Mouse (Mus musculus): ENCODE measurements around the gene Magi3. TPM values are rescaled to one million over a fixed set of nuclear protein-coding genes. Genes with fewer than 3 reads are reported as not detected.

The Magi3 gene
- polyA plus RNA-seq, 1 experiment from 2014 or later, result 51.2 TPM

DNA sequence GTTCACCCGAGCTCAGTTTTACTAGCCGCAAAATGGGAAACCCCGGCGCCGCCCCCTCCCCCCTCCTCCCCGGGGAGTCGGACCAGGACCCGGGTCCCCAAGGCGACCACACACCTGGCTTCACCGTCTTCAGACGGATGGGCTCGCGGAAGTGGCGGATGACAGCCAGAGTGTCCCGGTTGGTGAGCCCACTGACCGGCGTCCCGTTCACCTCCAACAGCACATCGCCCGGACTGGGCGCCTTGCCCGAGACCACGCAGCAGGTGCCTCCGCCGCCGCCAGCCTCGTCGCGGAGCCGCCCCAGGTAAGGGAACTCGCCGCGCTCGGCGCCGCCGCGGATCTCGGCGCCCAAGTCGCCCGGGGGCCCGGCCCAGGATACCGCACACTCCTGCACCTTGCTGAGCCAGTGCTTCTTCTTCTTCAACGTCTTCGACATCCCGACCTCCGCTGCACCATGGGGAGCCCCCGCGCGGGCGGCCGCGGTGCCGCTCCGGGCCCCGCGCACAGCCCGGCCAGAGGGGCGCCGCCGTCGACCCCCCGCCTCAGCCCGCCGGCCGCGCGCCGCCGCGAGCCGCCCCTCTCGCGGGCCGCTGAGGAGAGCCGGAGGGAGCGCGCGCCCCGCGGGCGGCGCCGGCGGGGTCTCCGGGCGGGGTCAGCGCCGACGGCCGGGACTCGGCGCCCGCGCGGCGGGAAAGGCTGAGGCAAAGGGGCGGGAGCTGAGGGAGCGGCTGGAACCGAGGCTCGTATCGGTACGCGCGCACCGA lies 461 bp downstream of the Magi3 start:
- ATAC-seq (peak; percentile 2), DNase-seq (ENCODE audit: low read depth, low spot score) (no peak)
- in situ Hi-C loops (cut with MboI; ENCODE audit: low pct_unique_long_range_greater_than_20kb), result loop anchor here (5.0 kb wide), 2 partner anchors 78 to 223 kb away; no protein-coding TSS in a partner anchor
- POLR2A ChIA-PET, result interaction anchor here (0.5 to 1.4 kb wide), 8 partner anchors 77 to 841 kb away, joined by 3 to 6 read pairs (median 4); no protein-coding TSS in a partner anchor
- TF ChIP-seq CTCF (IDR thresholded peaks at IDR 0.05), result no peak
- CTCF ChIA-PET, result interaction anchor here (1.0 to 1.8 kb wide), 8 partner anchors 9 to 223 kb away, joined by 3 to 8 read pairs (median 4); no protein-coding TSS in a partner anchor
- no peaks in the 10 kb centered on the region for H3K27me3 ChIP-seq

DNA sequence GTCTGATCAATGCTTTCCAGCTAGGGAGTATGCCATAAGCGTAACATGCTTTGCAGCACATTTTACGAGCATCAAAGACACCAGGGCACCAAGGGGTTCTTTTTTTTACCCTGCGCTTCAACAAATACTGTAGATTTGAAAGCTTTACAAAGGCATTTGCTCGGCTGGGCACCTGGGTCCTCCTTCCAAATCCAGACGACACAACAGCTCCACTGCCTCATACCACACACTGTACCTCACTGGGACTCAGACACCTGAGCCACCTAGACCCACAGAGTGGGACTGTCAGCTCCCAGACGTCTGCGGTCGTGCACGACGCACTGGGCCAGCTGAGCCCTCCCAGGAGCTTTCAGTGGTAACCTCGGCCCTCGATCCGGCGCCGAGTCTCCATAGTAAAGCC lies 1.2 kb downstream of the Magi3 start:
- no peaks in the 10 kb centered on the region for H3K27me3 ChIP-seq
- no peak for DNase-seq (ENCODE audit: low read depth, low spot score)
- in situ Hi-C loops (cut with MboI; ENCODE audit: low pct_unique_long_range_greater_than_20kb), result loop anchor here (5.0 kb wide), 1 partner anchor 223 kb away; no protein-coding TSS in a partner anchor
- CTCF ChIA-PET, result interaction anchor here (0.7 to 1.2 kb wide), 4 partner anchors 15 to 221 kb away, joined by 3 to 4 read pairs (median 4); no protein-coding TSS in a partner anchor
- no peak for ATAC-seq
- POLR2A ChIA-PET, result interaction anchor here (0.6 to 1.1 kb wide), 4 partner anchors 14 to 221 kb away, joined by 3 to 4 read pairs (median 3); no protein-coding TSS in a partner anchor
- TF ChIP-seq CTCF (IDR thresholded peaks at IDR 0.05), result no peak

DNA sequence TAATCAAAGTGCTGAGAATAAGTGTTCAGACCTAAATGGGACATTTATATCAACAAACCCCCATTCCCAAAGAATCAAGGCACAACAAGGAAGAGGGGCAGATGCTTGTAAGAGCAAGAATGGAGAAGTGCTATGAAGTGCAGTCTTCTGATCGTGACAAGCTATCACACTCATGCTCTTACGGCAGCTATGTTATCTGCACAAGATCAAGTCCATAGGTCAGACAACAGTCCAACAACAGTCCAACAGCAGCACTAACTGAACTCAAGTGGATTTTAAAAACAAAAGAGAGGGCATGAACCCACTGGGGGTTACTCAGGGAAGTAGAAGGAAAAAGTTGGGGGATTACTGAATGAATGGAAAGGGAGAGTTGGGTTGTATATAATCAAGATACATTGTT lies 30.4 kb downstream of the Magi3 start:
- ChIA-PET POLR2A (interaction anchor here (0.6 kb wide), 1 partner anchor 356 kb away, joined by 3 read pairs; no protein-coding TSS in a partner anchor), CTCF (interaction anchor here (1.7 kb wide), 1 partner anchor 11 kb away, joined by 6 read pairs; no protein-coding TSS in a partner anchor)
- DNase-seq (ENCODE audit: low read depth, low spot score), result no peak
- TF ChIP-seq CTCF (IDR thresholded peaks at IDR 0.05), result no peak
- no peaks in the 10 kb centered on the region for H3K27me3 ChIP-seq
- ATAC-seq, result no peak
- in situ Hi-C loops (cut with MboI; ENCODE audit: low pct_unique_long_range_greater_than_20kb), result no loop called here

DNA sequence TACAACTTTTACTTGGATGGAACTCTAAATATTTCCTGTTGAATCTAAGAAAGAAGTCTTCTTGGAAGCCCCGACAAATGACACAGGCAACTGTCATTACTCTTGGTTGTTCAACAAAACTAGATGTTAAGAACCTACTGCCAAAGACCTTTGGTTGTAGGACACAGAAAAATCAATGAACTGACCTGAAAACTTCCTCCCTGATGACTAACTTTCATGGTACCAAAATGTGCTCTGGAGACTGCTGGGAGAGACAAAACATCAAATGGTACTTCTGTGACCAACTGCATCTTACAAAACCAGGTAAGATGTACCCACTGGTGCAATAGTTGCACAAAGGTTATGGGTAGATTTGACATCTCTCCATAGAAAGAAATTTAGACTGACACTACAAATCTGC lies 30.9 kb downstream of the Magi3 start:
- POLR2A ChIA-PET, result no interaction called here
- H3K27me3 ChIP-seq, result no peaks in the 10 kb centered on the region
- no peak for ATAC-seq
- in situ Hi-C loops (cut with MboI; ENCODE audit: low pct_unique_long_range_greater_than_20kb), result no loop called here
- CTCF ChIA-PET, result no interaction called here
- TF ChIP-seq CTCF (IDR thresholded peaks at IDR 0.05), result no peak
- DNase-seq (ENCODE audit: low read depth, low spot score), result no peak

DNA sequence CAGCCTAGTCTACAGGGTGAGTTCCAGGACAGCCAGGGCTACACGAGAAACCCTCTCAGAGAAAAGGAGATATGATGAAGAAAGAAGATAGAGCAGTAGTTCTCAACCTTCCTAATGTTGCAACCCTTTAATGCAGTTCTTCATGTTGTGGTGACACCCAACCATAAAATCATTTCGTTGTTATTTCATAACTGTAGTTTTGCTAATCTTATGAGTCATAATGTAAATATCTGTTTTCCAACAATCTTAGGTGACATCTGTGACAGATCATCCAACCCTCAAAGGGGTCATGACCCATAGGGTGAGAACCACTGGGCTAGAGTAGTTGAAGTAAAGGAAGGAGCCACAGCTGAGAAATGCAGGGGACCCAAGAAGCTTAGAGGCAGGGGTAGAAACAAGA lies 35.9 kb downstream of the Magi3 start:
- no peaks in the 10 kb centered on the region for H3K27me3 ChIP-seq
- ATAC-seq, result no peak
- DNase-seq (ENCODE audit: low read depth, low spot score), result no peak
- in situ Hi-C loops (cut with MboI; ENCODE audit: low pct_unique_long_range_greater_than_20kb), result no loop called here
- POLR2A ChIA-PET, result no interaction called here
- CTCF ChIA-PET, result no interaction called here
- no peak for TF ChIP-seq CTCF (IDR thresholded peaks at IDR 0.05)

DNA sequence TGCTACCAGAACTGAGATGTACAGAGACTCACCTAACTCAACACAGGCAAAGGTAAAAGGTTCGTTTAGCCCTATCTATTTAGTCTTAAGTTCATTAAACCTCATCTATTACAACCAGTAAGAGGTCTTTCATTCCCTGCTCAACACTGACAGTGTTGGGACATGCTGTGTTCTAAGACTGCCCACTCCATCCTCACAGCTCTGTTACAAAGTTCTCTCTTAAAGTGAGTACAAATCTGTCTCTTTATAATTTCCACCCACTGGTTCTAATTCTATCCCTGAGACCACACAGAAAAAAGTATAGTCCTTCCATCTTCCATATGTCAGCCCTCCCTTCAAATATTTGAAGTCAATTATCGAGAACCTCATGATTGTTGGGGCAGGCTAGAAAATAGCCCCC lies 36.5 kb downstream of the Magi3 start:
- ChIA-PET POLR2A (no interaction called here), CTCF (no interaction called here)
- ATAC-seq, result no peak
- in situ Hi-C loops (cut with MboI; ENCODE audit: low pct_unique_long_range_greater_than_20kb), result no loop called here
- H3K27me3 ChIP-seq, result no peaks in the 10 kb centered on the region
- TF ChIP-seq CTCF (IDR thresholded peaks at IDR 0.05), result no peak
- no peak for DNase-seq (ENCODE audit: low read depth, low spot score)

DNA sequence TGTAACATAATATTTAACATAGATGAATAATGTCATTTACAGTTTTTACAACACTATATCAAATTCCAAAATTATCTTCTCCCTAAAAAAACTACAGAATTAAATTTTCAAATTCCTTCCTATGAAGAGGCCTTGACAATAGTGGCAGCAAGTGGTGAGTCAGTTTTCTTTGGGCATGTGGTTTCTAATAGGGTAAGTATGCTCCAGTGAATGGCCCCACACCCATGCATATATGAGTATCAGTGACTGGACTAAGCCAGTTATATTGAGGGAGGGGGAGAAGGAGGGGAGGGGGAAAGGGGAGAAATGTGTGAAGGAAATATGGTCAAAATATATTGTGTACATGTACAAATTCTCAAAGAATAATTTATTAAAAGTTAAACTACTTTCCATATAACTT lies 37.5 kb downstream of the Magi3 start:
- ATAC-seq (no peak), DNase-seq (ENCODE audit: low read depth, low spot score) (no peak)
- in situ Hi-C loops (cut with MboI; ENCODE audit: low pct_unique_long_range_greater_than_20kb), result no loop called here
- ChIA-PET POLR2A (no interaction called here), CTCF (no interaction called here)
- TF ChIP-seq CTCF (IDR thresholded peaks at IDR 0.05), result no peak
- no peaks in the 10 kb centered on the region for H3K27me3 ChIP-seq

DNA sequence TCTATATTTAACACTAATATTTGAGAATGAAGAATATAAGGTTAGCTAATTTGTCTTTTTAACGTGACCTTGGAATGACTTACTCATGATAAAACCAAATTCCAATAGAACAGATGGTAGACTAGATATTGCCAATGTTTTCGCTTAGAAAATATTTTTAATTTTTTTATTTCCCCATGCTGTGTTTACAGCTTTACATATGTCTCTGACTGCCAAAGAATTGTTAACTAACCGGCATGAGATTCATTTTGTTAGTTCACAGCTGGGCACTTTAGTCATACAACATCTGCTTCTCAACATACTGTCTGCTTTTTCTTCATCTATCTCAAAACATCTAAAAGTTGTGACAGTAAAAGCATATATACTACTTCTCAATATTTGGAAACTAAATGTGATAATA lies 58.8 kb downstream of the Magi3 start:
- ATAC-seq (no peak), DNase-seq (ENCODE audit: low read depth, low spot score) (no peak)
- H3K27me3 ChIP-seq, result no peaks in the 10 kb centered on the region
- ChIA-PET POLR2A (no interaction called here), CTCF (interaction anchor here (0.6 kb wide), 1 partner anchor 21 kb away, joined by 3 read pairs; no protein-coding TSS in a partner anchor)
- TF ChIP-seq CTCF (IDR thresholded peaks at IDR 0.05), result no peak
- in situ Hi-C loops (cut with MboI; ENCODE audit: low pct_unique_long_range_greater_than_20kb), result no loop called here

DNA sequence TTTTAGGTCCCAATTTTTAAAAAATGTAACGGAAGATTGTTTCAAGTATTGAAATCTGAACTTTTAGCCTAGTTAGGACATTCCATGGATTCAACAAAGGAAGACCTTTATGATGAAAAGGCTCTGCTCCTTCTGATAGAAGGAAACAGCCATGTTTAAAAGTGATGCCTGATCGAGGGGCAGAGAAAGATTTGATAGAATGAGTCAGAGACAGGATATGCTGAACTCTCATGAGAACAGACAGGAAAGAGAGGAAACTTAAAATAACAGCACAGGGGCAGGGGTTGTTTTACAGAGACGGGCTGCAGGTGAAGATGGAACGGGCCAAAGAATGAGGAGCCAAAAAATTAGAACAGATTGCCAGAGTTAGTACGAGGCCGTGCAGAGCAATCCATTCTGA lies 59.6 kb downstream of the Magi3 start:
- TF ChIP-seq CTCF (IDR thresholded peaks at IDR 0.05), result no peak
- no peak for ATAC-seq
- no peaks in the 10 kb centered on the region for H3K27me3 ChIP-seq
- CTCF ChIA-PET, result interaction anchor here (1.0 kb wide), 1 partner anchor 18 kb away, joined by 3 read pairs; no protein-coding TSS in a partner anchor
- POLR2A ChIA-PET, result no interaction called here
- DNase-seq (ENCODE audit: low read depth, low spot score), result no peak
- in situ Hi-C loops (cut with MboI; ENCODE audit: low pct_unique_long_range_greater_than_20kb), result no loop called here

DNA sequence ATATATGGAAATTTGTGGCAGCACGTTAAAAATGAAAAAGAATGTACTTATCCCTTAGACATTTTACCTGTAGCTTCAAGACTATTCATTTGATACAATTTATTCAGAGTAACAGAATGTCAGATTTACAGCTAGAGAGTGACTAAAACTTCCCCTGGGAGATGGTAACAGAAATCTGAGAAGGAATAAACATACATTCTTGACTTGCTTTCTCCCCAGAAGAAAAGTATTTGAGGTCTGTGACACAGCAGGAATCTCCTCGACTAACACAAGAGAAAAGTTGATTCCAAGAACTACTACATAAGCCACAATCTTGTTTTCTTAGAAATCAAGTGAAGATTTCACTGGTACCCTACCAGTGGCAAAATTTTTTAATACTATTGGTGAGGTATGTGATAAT lies 70.0 kb downstream of the Magi3 start:
- POLR2A ChIA-PET, result no interaction called here
- no peak for TF ChIP-seq CTCF (IDR thresholded peaks at IDR 0.05)
- in situ Hi-C loops (cut with MboI; ENCODE audit: low pct_unique_long_range_greater_than_20kb), result no loop called here
- ATAC-seq, result no peak
- CTCF ChIA-PET, result no interaction called here
- H3K27me3 ChIP-seq, result no peaks in the 10 kb centered on the region
- DNase-seq (ENCODE audit: low read depth, low spot score), result no peak

DNA sequence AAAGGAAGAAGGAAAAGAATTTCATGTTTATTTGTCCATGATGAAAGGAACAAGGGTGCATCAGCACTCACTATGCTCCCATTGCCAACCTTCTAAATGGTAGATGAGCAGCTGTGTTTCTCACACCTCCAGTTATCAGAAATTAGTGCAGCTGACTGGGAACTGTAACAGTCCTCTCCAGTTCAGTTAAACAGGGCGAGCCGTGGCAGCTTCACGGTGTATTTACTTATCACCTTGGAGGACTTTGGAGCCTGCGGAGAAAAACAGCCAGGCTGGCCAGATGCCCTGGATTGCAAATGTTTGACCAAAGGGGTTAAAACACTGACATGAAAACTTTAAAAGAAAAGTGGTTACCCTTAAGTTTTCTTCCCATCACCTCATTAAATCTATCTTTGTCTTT lies 77.8 kb downstream of the Magi3 start:
- TF ChIP-seq CTCF (IDR thresholded peaks at IDR 0.05), result no peak
- no peak for DNase-seq (ENCODE audit: low read depth, low spot score)
- CTCF ChIA-PET, result interaction anchor here (1.4 kb wide), 1 partner anchor 14 kb away, joined by 3 read pairs; no protein-coding TSS in a partner anchor
- POLR2A ChIA-PET, result no interaction called here
- no peaks in the 10 kb centered on the region for H3K27me3 ChIP-seq
- in situ Hi-C loops (cut with MboI; ENCODE audit: low pct_unique_long_range_greater_than_20kb), result no loop called here
- ATAC-seq, result no peak

Measured in Patski (cell line).